Mouse (Mus musculus): ENCODE results near the gene Ccdc39.

DNA sequence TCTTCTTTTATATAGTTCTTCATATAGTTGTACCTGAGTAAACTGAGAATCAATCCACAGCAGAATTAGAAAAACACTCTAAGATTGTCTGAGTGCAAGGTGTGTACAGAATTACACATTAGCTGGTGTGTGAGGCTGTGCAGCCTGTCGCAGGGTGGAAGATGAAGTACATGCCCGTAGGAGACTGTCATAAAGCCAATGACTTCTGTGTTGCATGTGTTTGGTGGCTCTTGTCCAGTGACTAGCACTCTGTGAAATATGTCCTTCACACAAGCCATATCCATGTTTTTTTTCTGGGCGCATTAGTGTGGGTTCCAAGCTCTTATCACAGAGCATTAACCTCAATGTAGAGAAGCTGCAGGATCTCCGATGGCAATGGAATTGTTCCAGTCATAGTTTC is 6.7 kb upstream of the Ccdc39 start:
- TF ChIP-seq CTCF (IDR thresholded peaks at IDR 0.05 in 2 of 3, conservative IDR thresholded peaks at IDR 0.05 in 1 of 3; ENCODE audit: control insufficient read depth in 1 of 3, insufficient read depth in 1 of 3, low read depth in 2 of 3, low read length in 3 of 3, poor library complexity in 1 of 3, severe bottlenecking in 1 of 3), result no peak
- TF ChIP-seq POLR2AphosphoS5 (IDR thresholded peaks at IDR 0.05; ENCODE audit: borderline replicate concordance, low read depth, low read length), result no peak
- TF ChIP-seq USF1 (IDR thresholded peaks at IDR 0.05; ENCODE audit: low read depth, low read length), result no peak
- no peak for TF ChIP-seq MAZ (IDR thresholded peaks at IDR 0.05; ENCODE audit: low read depth, low read length)
- TF ChIP-seq ZKSCAN1 (IDR thresholded peaks at IDR 0.05; ENCODE audit: low read depth, low read length), result no peak
- no peak for TF ChIP-seq ZNF384 (IDR thresholded peaks at IDR 0.05; ENCODE audit: low read depth, low read length)
- TF ChIP-seq E2F4 (IDR thresholded peaks at IDR 0.05; ENCODE audit: borderline replicate concordance, low read depth, low read length), result no peak

All from MEL (cell line).